8 mouse cellular contexts compared by ENCODE assay signal in genomic region chr3:32510375-32511190, GRCm38 (mm10). TPM values are rescaled to one million over a fixed set of nuclear protein-coding genes. Genes with fewer than 3 reads are reported as not detected.
DNase-seq lines count a peak whose midpoint lies in the region; ATAC-seq lines count a peak whose summit lies in the region.

No protein-coding gene starts in this region.

- H3K9me3 ChIP-seq in hindbrain, embryonic 13.5 days = no peaks in the 10 kb centered on the region

- 1% methylated on average over 61 of the region's 69 CpGs for WGBS in hindbrain, embryonic 13.5 days

- H3K4me2 ChIP-seq in hindbrain, embryonic 13.5 days = peak overlapping the region; percentile 78

- peaks cover 30% of the 10 kb centered on the region for H3K4me1 ChIP-seq in hindbrain, embryonic 13.5 days (replicated peaks)

- H3K27ac ChIP-seq in hindbrain, embryonic 13.5 days = peak overlapping the region; percentile 85

- H3K9ac ChIP-seq in hindbrain, embryonic 13.5 days = peak overlapping the region; percentile 94

- peak; percentile 92 for ATAC-seq in hindbrain, embryonic 13.5 days (ENCODE audit: low FRiP score)

- H3K36me3 ChIP-seq in hindbrain, embryonic 13.5 days = peaks cover 9% of the 10 kb centered on the region

- DNase-seq in Muller cell, postnatal 12 days (ENCODE audit: inconsistent ontology term) = peak; percentile 99
- DNase-seq in cerebellum, adult 9-11 months = peak; percentile 96
- peak; percentile 89 to 93 for DNase-seq in frontal cortex, postnatal 10 days (ENCODE audit: low spot score in 2 of 2)
- DNase-seq in layer of hippocampus, postnatal 25 days (ENCODE audit: extremely low spot score in 1 of 2, low spot score in 1 of 2) = peak; percentile 91 to 92
- DNase-seq in lung, postnatal 25 days (ENCODE audit: low spot score) = peak; percentile 96
- DNase-seq in retina, embryonic 14.5 days (ENCODE audit: low spot score) = peak; percentile 99
- DNase-seq in thymus, postnatal 4 days = peak; percentile 97

- peak overlapping the region; percentile 94 for H3K4me3 ChIP-seq in hindbrain, embryonic 13.5 days

- H3K27me3 ChIP-seq in hindbrain, embryonic 13.5 days = no peaks in the 10 kb centered on the region

RNA-seq across cellular contexts. Expression of gene Zfp639, which starts 0.5 kb away (rescaled TPM):
- 37.4 and 37.6 TPM in 2 replicates for polyA plus RNA-seq in hindbrain, embryonic 13.5 days (2015; fragmentation: Nextera tagmentation; extraction: Ambion mirVana)
- total RNA-seq in layer of hippocampus, postnatal 25 days (2021) = 10 to 100 TPM; 30.5 to 36.1 TPM

RNA-seq across cellular contexts. Expression of gene Kcnmb3, which starts 18.6 kb away (rescaled TPM):
- 0.26 TPM in 1 of 2 replicates, not detected in the other for polyA plus RNA-seq in hindbrain, embryonic 13.5 days (2015; fragmentation: Nextera tagmentation; extraction: Ambion mirVana)
- total RNA-seq in layer of hippocampus, postnatal 25 days (2021) = under 1 TPM in 1 of 2 experiments, not detected in 1; 0.66 TPM

RNA-seq across cellular contexts. Expression of gene Mfn1, which starts 18.7 kb away (rescaled TPM):
- 39.2 and 43.7 TPM in 2 replicates for polyA plus RNA-seq in hindbrain, embryonic 13.5 days (2015; fragmentation: Nextera tagmentation; extraction: Ambion mirVana)
- 100 to 1,000 TPM in 1 of 2 experiments, 10 to 100 TPM in 1; 87.7 to 100 TPM for total RNA-seq in layer of hippocampus, postnatal 25 days (2021)

Comparison
In these comparisons a context has a peak if more than half of its experiments do, and no peak if none do; other contexts are left out.
1. Peak in every context shown above with its lines: DNase-seq, ATAC-seq, H3K4me3 ChIP-seq and H3K27ac ChIP-seq.